8 mouse cellular contexts compared by ENCODE assay signal in genomic region chr9:121383180-121383586, GRCm38 (mm10).
A peak's percentile ranks its signal among the peaks of the same experiment; 100 is the strongest.
DNase-seq lines count a peak whose midpoint lies in the region; ATAC-seq and TF ChIP-seq lines count a peak whose summit lies in the region.

No protein-coding gene starts in this region.

- no peaks in the 10 kb centered on the region for H3K27me3 ChIP-seq in forebrain, embryonic 15.5 days
- H3K27me3 ChIP-seq in midbrain, embryonic 13.5 days = no peaks in the 10 kb centered on the region

- peaks cover 44% of the 10 kb centered on the region for H3K4me1 ChIP-seq in forebrain, embryonic 15.5 days
- peaks cover 55% of the 10 kb centered on the region for H3K4me1 ChIP-seq in midbrain, embryonic 13.5 days (replicated peaks)

- no peak overlapping the region for H3K9ac ChIP-seq in forebrain, embryonic 15.5 days (replicated peaks)
- H3K9ac ChIP-seq in midbrain, embryonic 13.5 days (replicated peaks) = no peak overlapping the region

- TF ChIP-seq POLR2A in brain, embryonic 14.5 days (IDR thresholded peaks at IDR 0.05; ENCODE audit: borderline replicate concordance, extremely low read depth, insufficient read depth, insufficient read length, poor library complexity, severe bottlenecking) = no peak

- H3K9me3 ChIP-seq in forebrain, embryonic 15.5 days = no peaks in the 10 kb centered on the region
- H3K9me3 ChIP-seq in midbrain, embryonic 13.5 days = no peaks in the 10 kb centered on the region

- no peak for TF ChIP-seq CTCF in brain, embryonic 14.5 days (IDR thresholded peaks at IDR 0.05; ENCODE audit: borderline replicate concordance, extremely low read depth, insufficient read depth, insufficient read length)

- ATAC-seq in forebrain, embryonic 15.5 days (replicated peaks) = 0 out of 2 replicates have a peak, but pooled peaks have one; percentile 17
- no peak for ATAC-seq in midbrain, embryonic 13.5 days

- H3K4me3 ChIP-seq in forebrain, embryonic 15.5 days = no peak overlapping the region
- no peak overlapping the region for H3K4me3 ChIP-seq in midbrain, embryonic 13.5 days (replicated peaks)

- DNase-seq in heart, adult 11 months = peak; percentile 97
- DNase-seq in heart, postnatal 4 days = no peak
- peak; percentile 62 for DNase-seq in brain, embryonic 14.5 days (ENCODE audit: low read depth)
- peak; percentile 81 for DNase-seq in layer of hippocampus, postnatal 36 days
- DNase-seq in testis, postnatal 14 days (ENCODE audit: low spot score) = peak; percentile 80
- DNase-seq in gastrocnemius, postnatal 4 days (ENCODE audit: low spot score in 2 of 2) = no peak

- 76% methylated on average over 9 of the region's 9 CpGs for WGBS in forebrain, embryonic 15.5 days
- 89% methylated on average over 9 of the region's 9 CpGs for WGBS in midbrain, embryonic 13.5 days

- peak overlapping the region; percentile 65 for H3K27ac ChIP-seq in forebrain, embryonic 15.5 days (replicated peaks)
- no peak overlapping the region for H3K27ac ChIP-seq in midbrain, embryonic 13.5 days

- H3K4me2 ChIP-seq in forebrain, embryonic 15.5 days (replicated peaks) = no peak overlapping the region
- H3K4me2 ChIP-seq in midbrain, embryonic 13.5 days (replicated peaks) = no peak overlapping the region

- no peaks in the 10 kb centered on the region for H3K36me3 ChIP-seq in forebrain, embryonic 15.5 days
- H3K36me3 ChIP-seq in midbrain, embryonic 13.5 days = no peaks in the 10 kb centered on the region

Comparison
In these comparisons a context has a peak if more than half of its experiments do, and no peak if none do; other contexts are left out.
1. DNase-seq: peak in heart, adult 11 months (single experiment), brain, embryonic 14.5 days (single experiment), layer of hippocampus, postnatal 36 days (2 of 2) and testis, postnatal 14 days (single experiment); none in heart, postnatal 4 days (single experiment) and gastrocnemius, postnatal 4 days (0 of 2).